Mouse (Mus musculus): ENCODE measurements around the gene Exoc6. TPM values are rescaled to one million over a fixed set of nuclear protein-coding genes. Genes with fewer than 3 reads are reported as not detected.

Exoc6 gene
- 19.2 and 19.8 TPM in 2 replicates for polyA plus RNA-seq (2015; fragmentation: Nextera tagmentation; extraction: Ambion mirVana)

DNA sequence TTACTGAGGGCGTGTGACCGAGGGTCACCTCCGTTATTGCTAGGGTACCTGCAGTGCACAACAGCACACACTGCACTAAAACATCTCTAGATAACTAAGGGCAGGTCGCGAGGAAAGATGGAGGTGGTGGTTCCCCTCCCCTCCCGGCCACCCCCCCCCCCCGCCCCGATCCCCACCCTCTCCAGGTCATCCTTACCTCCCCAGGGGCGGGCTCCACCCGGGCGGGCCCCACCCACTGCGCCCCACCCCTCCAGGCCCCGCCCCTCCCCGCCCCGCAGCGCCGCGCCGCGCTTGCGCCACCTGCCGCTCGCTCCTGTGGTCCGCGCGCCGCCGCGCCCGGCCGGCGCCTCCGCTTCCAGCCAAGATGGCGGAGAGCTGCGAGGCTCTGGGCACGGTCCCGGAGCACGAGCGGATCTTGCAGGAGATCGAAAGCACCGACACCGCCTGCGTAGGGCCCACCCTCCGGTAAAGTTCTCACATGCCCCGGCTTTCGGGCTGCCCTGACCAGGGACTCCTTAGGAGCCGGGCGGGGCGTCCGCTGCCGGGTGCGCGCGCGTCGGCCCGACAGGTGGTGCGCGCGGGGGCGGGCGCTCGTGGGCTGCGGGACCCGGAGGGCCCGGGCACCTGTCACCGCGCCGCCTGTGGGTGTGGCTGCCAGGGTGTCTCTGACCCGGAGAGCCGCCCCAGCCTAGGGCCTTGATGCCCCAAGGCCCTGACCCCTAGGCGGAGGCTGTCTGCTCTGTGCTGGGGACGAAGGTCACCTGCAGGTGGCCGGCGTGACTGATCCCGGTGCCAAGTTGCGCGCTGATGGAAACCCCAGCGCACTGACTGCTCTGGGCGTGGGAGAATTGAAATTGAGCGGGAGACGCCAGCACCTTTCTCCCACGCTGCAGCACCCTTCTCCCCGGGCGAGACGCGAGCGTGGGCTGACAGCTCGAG is at the start of gene Exoc6:
Gene Exoc6, plus strand, starts transcription at position 318 of the 939 bp plus-strand sequence.
- Histone ChIP-seq H3K36me3 (no peaks in the 10 kb centered on the region), H3K9ac (peak within 1 kb of the TSS; percentile 68), H3K4me2 (peak within 1 kb of the TSS; percentile 79), H3K4me1 (replicated peaks) (peaks cover 12% of the 10 kb centered on the region; the same call in 1 of the 2 replicates), H3K27me3 (peaks cover 33% of the 10 kb centered on the region), H3K27ac (replicated peaks) (peak within 1 kb of the TSS; percentile 78), H3K9me3 (no peaks in the 10 kb centered on the region), H3K4me3 (peak within 1 kb of the TSS; percentile 67)
- WGBS: 1% methylated on average over 79 of the region's 89 CpGs
- peak; percentile 93 for ATAC-seq (ENCODE audit: low FRiP score, low read depth)

DNA sequence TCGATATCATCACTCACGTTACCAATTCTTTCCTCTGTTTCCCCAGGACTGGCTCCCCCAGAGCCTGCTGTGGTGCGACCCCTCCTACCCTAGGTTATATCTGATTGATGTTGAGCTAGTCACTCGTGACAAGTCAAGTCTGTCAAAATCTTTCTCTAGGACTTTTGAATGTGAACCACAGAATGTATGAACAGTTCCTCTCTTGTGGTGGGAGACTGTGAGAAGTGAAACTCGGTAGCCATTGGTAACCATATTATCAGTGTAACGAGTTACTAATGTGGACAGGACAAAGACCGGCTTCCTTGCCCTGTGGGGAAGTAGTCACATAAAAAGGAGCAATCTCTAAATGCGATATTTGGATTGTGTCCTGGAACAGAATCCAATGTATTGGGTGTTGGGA is 47.2 kb upstream of the Exoc6 start:
- no peaks in the 10 kb centered on the region for H3K9me3 ChIP-seq
- no peak overlapping the region for H3K4me3 ChIP-seq
- no peaks in the 10 kb centered on the region for H3K4me1 ChIP-seq (replicated peaks)
- H3K27ac ChIP-seq (replicated peaks): no peak overlapping the region
- H3K4me2 ChIP-seq: no peak overlapping the region
- H3K9ac ChIP-seq: no peak overlapping the region
- no peaks in the 10 kb centered on the region for H3K27me3 ChIP-seq
- WGBS: 89% methylated on average over 8 of the region's 8 CpGs
- no peak for ATAC-seq (ENCODE audit: low FRiP score, low read depth)
- no peaks in the 10 kb centered on the region for H3K36me3 ChIP-seq

DNA sequence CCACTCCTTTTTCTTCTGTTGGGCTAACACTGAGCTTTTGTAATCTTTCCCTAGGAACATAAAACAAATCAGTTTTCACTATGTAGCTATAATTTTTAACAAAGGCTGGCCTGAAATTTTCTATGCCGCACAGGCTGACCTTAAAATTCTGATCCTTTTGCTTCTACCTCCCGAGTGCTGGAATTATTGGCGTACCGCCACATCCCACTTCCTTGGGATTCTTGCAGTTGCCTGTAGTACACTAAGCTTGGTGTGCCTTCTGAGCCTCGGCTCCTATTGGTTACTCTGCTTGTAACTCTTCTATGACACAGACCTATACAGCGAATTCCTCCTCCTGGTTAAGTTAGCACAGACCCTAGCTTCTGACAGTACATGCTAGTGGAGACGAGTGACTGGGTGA is 44.2 kb upstream of the Exoc6 start:
- H3K9me3 ChIP-seq: no peaks in the 10 kb centered on the region
- H3K4me1 ChIP-seq (replicated peaks): no peaks in the 10 kb centered on the region
- no peak overlapping the region for H3K4me2 ChIP-seq
- H3K27ac ChIP-seq (replicated peaks): no peak overlapping the region
- no peak overlapping the region for H3K9ac ChIP-seq
- H3K27me3 ChIP-seq: no peaks in the 10 kb centered on the region
- no peak for ATAC-seq (ENCODE audit: low FRiP score, low read depth)
- H3K4me3 ChIP-seq: no peak overlapping the region
- WGBS: 77% methylated on average over 7 of the region's 7 CpGs
- H3K36me3 ChIP-seq: no peaks in the 10 kb centered on the region

DNA sequence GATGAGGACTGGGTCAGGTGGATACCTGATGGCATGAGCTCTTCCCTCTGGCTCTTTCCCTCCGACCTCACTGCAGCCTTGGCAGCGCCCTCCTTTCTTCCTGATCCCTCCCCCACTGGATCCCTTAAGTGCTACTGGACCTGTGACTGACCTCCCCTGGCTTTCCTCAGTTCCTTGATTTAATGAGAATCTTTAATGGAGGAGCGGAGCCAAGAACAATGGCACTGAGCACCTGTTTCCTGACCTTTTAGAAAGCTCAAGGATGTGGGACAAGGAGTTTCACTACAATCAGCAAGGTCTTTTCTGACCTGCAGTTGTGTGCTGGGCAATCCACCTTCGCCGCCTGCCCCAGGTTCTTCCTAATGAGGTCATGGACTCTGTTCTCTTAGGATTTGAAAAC is 43.6 kb upstream of the Exoc6 start:
- Histone ChIP-seq H3K9me3 (no peaks in the 10 kb centered on the region), H3K4me1 (replicated peaks) (no peaks in the 10 kb centered on the region), H3K27ac (replicated peaks) (no peak overlapping the region), H3K4me3 (no peak overlapping the region), H3K27me3 (no peaks in the 10 kb centered on the region), H3K36me3 (no peaks in the 10 kb centered on the region), H3K4me2 (no peak overlapping the region), H3K9ac (no peak overlapping the region)
- no peak for ATAC-seq (ENCODE audit: low FRiP score, low read depth)
- WGBS: 78% methylated on average over 5 of the region's 5 CpGs

DNA sequence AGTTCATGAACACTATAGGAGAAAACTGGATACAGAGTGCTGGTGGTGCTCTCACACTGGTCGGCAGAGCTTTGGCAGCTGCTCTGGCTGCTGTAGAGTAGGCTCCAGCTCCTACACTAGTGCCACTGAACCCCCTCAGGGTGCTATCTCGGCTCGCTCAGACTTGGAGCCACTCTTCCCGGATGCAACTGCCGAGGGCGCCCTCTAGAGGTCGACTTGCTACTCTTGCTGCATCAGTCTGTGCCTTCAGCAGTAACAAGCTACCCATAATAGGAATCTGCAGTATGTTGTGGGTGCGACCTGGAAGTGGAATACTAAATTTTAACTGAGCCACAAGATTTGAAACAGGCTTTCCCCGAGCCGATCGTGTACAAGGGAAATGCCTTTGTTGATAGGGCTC is 40.5 kb upstream of the Exoc6 start:
- ATAC-seq (ENCODE audit: low FRiP score, low read depth): no peak
- no peaks in the 10 kb centered on the region for H3K36me3 ChIP-seq
- H3K4me1 ChIP-seq (replicated peaks): no peaks in the 10 kb centered on the region
- H3K4me2 ChIP-seq: no peak overlapping the region
- H3K27ac ChIP-seq (replicated peaks): no peak overlapping the region
- no peak overlapping the region for H3K4me3 ChIP-seq
- 17% methylated on average over 11 of the region's 11 CpGs for WGBS
- H3K9ac ChIP-seq: no peak overlapping the region
- no peaks in the 10 kb centered on the region for H3K27me3 ChIP-seq
- no peaks in the 10 kb centered on the region for H3K9me3 ChIP-seq

DNA sequence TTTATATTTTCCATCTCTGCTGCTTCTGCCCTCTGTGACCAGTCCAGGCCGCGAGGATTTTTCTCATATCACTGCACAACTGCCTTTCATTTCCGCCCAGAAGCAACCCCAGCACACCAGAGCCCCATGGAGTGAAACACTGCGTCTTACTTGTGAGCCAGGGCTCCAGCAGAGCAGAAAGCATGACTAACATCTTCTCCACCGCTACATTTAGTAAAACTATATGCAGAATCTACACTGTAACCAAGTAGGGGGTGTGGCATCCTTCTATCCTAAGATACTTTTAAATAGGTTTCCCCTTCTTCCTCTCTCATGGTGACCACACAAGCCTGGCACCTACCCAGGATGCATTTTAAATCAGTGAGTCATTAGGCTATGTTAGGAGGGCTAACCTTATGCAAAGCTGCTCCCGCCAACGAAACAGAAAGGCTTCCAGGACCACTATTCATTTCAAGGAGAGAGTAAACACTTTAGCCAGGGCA is 35.4 kb upstream of the Exoc6 start:
- Histone ChIP-seq H3K27ac (replicated peaks) (no peak overlapping the region), H3K9ac (no peak overlapping the region), H3K4me1 (replicated peaks) (no peaks in the 10 kb centered on the region), H3K27me3 (no peaks in the 10 kb centered on the region), H3K4me3 (no peak overlapping the region), H3K4me2 (no peak overlapping the region), H3K9me3 (no peaks in the 10 kb centered on the region), H3K36me3 (no peaks in the 10 kb centered on the region)
- 59% methylated on average over 7 of the region's 7 CpGs for WGBS
- no peak for ATAC-seq (ENCODE audit: low FRiP score, low read depth)

DNA sequence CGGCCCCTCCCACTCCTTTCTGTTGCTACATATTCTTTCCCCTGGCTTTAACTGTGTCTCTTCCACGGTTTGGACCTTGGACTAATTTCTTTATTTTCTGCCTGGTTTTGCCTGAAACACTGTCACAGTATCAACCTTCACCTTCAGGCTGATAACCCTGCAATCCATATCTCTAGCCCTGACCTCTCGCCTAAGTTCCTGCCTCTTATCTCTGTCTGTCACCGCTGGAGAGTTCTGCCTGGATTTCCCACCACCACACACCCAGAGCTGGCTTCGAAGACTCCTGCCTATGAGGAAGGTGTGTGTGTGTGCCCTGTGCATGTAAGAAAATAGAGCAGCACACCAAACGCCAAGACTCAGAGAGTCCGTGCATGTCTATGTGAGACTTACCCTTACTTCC is 32.8 kb upstream of the Exoc6 start:
- Histone ChIP-seq H3K36me3 (no peaks in the 10 kb centered on the region), H3K27ac (replicated peaks) (no peak overlapping the region), H3K9me3 (no peaks in the 10 kb centered on the region), H3K4me2 (no peak overlapping the region), H3K27me3 (no peaks in the 10 kb centered on the region), H3K9ac (no peak overlapping the region), H3K4me1 (replicated peaks) (no peaks in the 10 kb centered on the region), H3K4me3 (no peak overlapping the region)
- ATAC-seq (ENCODE audit: low FRiP score, low read depth): no peak
- WGBS: 86% methylated on average over 7 of the region's 7 CpGs

DNA sequence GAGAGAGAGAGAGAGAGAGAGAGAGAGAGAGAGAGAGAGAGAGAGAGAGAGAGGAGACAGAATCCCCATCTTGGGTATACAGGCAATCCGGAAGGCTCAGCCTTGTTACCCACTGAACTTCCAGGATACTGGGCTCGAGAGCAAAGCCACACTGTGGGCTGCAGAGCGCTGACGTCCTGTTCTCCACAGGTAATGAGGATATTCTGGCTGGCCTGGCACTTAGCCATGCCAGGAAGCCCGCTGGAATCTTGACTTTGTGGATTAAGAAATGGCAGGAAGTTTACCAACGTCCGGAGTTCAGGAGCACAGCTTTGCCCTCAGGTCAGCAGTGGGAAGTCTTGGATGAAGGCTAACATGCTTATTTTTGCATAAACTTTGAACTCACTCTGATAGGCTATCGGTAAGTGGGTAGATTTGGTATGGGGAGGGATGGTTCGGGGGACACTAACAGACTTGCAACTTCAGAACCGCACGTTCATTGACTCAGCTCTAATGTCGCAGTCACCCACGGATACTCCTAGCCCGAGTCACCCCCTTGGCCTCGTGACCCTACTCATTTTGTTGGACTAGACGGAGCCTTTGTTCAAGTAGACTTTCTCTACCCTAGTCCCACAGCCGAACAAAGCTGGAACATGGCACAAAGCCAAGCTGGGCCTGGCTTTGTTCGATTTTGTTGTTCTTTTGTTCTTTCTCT is 29.3 kb upstream of the Exoc6 start:
- no peak for ATAC-seq (ENCODE audit: low FRiP score, low read depth)
- WGBS: 51% methylated on average over 18 of the region's 18 CpGs

DNA sequence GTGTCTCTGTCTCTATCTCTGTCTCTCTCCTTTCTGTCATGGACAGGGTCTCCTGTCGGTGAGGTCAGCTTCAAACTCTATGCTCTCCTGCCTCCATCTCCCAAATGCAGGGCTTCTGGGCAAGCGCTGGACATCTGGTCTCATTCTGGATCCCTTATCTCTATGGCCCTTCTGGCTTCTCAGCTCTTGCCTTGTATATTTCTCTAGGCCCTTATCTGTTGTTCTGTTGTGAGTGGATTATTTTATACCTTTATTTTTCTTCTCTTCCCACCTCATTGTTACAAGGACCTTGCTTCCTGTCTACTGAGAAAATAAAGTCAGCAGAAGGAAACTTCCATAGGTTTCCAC is 28.8 kb upstream of the Exoc6 start:
- 64% methylated on average over 2 of the region's 2 CpGs for WGBS
- no peak for ATAC-seq (ENCODE audit: low FRiP score, low read depth)
- H3K4me1 ChIP-seq (replicated peaks): no peaks in the 10 kb centered on the region

More for the DNA sequence above, 29.3 kb upstream of the Exoc6 start:
- H3K36me3 ChIP-seq: no peaks in the 10 kb centered on the region
- no peak overlapping the region for H3K4me3 ChIP-seq
- H3K9ac ChIP-seq: no peak overlapping the region
- H3K4me2 ChIP-seq: no peak overlapping the region
- no peak overlapping the region for H3K27ac ChIP-seq (replicated peaks)
- no peaks in the 10 kb centered on the region for H3K27me3 ChIP-seq
- H3K9me3 ChIP-seq: no peaks in the 10 kb centered on the region
- H3K4me1 ChIP-seq (replicated peaks): no peaks in the 10 kb centered on the region

DNA sequence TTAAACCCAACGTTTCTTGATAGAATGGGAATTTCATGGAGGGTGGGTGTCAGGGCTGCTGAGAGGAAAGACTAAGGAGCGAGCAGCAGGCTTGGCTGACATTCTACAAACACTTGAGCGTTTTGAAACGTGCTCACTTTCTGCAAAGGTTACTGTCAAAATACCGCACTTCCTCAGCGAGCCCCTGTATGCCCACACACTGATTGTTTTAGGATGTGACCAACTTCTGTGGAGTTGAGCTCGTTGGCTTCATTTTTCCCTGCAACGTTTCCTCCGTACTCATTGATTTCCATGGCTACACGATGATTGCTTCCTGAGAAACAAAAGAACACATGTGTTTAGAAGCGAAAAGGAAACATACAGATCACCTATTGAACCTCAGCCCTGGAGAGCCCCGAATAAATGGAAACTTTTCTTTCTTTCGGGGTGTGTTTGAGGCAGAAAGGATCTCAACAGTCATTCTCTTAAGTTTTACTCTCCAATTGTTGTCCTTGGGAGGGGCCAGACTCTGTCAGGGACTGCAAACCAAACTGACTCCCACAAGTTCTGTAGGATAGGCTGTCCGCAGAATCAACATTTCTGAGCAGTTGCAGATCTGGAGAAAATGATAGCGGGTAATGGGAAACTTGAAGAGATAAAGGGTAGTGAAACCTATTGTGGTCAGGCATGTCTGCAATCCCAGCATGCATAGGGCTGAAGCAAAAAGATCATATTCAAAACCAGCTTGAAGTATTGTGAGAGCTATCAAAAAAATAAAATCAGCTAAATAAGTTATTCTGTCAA is 26.7 kb upstream of the Exoc6 start:
- ATAC-seq (ENCODE audit: low FRiP score, low read depth): no peak
- H3K4me2 ChIP-seq: no peak overlapping the region
- no peaks in the 10 kb centered on the region for H3K36me3 ChIP-seq
- H3K27ac ChIP-seq (replicated peaks): no peak overlapping the region
- H3K4me3 ChIP-seq: no peak overlapping the region
- no peaks in the 10 kb centered on the region for H3K9me3 ChIP-seq
- no peaks in the 10 kb centered on the region for H3K4me1 ChIP-seq (replicated peaks)
- H3K27me3 ChIP-seq: no peaks in the 10 kb centered on the region
- no peak overlapping the region for H3K9ac ChIP-seq
- 76% methylated on average over 15 of the region's 15 CpGs for WGBS

More for the DNA sequence above, 28.8 kb upstream of the Exoc6 start:
- H3K27ac ChIP-seq (replicated peaks): no peak overlapping the region
- no peaks in the 10 kb centered on the region for H3K36me3 ChIP-seq
- H3K27me3 ChIP-seq: no peaks in the 10 kb centered on the region
- H3K9ac ChIP-seq: no peak overlapping the region
- H3K4me3 ChIP-seq: no peak overlapping the region
- H3K9me3 ChIP-seq: no peaks in the 10 kb centered on the region
- H3K4me2 ChIP-seq: no peak overlapping the region

DNA sequence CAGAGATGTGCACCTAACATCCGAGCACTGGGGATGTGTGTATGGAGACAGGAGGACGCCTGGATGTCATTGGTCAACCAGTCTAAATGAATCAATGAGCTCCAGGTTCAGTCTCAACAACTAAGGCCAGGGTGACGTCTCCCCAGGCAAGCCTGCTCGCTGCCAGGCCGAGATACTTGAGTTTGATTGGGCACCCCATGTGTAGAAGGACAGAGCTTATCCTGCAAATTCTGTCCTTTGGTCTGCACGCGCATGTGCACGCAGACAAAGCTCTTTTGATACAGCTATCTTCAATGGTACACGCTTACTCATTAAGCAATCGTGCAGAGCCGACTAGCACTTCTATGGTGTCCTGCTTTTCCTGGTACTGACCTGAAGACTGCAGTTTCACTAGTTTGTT is 24.3 kb upstream of the Exoc6 start:
- ATAC-seq (ENCODE audit: low FRiP score, low read depth): no peak
- Histone ChIP-seq H3K4me1 (replicated peaks) (no peaks in the 10 kb centered on the region), H3K9ac (no peak overlapping the region), H3K27ac (replicated peaks) (no peak overlapping the region), H3K36me3 (no peaks in the 10 kb centered on the region), H3K9me3 (no peaks in the 10 kb centered on the region), H3K4me3 (no peak overlapping the region), H3K4me2 (no peak overlapping the region), H3K27me3 (no peaks in the 10 kb centered on the region)
- WGBS: 82% methylated on average over 11 of the region's 11 CpGs

DNA sequence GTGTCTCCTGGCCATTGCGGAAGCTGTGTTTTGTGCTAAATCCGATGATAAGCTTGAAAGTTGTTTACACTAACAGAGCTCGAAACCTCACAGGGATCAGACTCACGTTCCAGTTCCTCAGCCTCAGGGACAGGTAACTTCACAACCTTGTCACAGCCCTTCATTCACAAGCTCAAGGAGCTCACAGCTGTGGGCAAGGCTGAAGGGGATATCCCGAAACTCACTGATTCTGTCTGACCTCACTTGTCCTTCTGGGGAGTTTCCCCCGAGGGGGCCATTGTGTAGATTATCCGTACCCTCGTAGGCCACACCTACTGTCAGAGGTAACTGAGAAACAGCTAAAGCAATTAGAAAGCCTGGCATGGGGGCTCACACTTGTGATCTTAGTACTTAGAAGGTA is 23.4 kb upstream of the Exoc6 start:
- H3K4me3 ChIP-seq: no peak overlapping the region
- H3K36me3 ChIP-seq: no peaks in the 10 kb centered on the region
- no peak overlapping the region for H3K4me2 ChIP-seq
- WGBS: 48% methylated on average over 8 of the region's 8 CpGs
- H3K9ac ChIP-seq: no peak overlapping the region
- no peaks in the 10 kb centered on the region for H3K4me1 ChIP-seq (replicated peaks)
- no peaks in the 10 kb centered on the region for H3K9me3 ChIP-seq
- H3K27me3 ChIP-seq: no peaks in the 10 kb centered on the region
- H3K27ac ChIP-seq (replicated peaks): no peak overlapping the region
- no peak for ATAC-seq (ENCODE audit: low FRiP score, low read depth)

Measured in hindbrain, embryonic 15.5 days (tissue).